Mouse (Mus musculus): ENCODE data around the gene Gm20388.
"Not testable (repeated sequence)": the region's sequence is repeated elsewhere in the genome, so short reads cannot be mapped to it uniquely, and the experiment has no call there.

Gm20388 gene

DNA sequence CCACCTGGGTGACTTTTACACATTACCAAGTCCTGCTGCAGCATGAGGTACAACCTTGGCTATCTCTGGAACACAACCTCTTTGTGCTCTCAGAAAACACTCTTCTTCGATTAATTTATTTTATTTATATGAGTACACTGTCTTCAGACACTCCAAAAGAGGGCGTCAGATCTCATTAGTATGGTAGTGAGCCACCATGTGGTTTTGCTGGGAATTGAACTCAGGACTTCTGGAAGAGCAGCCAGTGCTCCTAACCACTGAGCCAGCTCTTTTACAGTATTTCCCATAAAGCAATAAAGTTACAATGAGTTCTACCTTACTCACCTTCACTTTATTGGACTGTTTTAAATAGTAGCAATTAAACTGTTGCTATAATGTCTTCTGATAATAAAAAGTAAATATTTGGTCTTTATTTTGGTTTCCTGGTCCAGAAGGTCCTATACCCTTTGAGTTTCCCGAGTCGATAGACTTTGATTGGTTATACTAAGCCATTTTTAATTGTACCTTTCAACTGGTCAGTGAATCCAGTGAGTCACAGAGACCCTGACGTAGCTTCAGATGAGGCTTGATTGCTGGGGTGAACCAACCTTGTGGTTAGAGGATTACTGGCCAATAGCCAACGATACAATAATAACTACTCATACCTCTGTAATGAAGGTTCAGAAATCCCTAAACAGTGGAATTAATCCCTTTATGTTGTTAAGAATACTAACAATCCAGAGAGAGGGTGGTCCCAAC is 3716.9 kb downstream of the Gm20388 start:
- DNase-seq: peak; percentile 5

DNA sequence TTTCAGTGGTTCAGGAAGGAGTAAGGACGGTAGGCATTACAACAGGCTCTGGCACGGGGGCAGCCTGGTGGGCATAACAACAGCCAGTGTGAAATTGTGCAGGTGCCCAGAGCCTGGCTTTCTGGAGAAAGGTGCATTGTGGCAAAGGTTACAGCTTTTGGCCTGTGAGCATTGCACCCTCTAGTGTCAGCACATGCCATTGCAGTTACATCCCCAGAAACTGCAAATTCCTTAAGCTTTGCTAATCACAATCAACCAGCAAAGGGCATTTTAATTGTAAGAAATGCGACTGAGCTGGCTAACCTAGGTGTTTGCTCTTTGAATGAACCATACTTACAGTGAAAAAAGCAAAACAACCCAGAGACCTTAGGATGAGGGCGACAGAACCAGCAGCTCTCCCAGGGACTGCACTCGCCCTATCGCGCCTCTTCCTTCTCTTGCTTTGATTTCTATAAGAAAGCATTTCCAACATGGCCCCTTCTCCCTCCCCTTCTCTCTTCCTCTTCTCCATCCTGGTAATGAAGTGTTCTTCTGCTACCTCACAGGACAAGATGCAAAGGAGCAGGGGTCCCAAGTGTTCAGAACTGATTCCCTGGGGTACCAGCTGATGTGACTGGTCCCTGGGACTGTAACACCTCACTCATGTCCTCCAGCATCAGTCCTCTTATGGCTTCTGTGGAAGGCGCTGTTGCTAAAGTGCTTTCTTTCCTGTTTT is 3717.8 kb downstream of the Gm20388 start:
- DNase-seq: peak; percentile 74

DNA sequence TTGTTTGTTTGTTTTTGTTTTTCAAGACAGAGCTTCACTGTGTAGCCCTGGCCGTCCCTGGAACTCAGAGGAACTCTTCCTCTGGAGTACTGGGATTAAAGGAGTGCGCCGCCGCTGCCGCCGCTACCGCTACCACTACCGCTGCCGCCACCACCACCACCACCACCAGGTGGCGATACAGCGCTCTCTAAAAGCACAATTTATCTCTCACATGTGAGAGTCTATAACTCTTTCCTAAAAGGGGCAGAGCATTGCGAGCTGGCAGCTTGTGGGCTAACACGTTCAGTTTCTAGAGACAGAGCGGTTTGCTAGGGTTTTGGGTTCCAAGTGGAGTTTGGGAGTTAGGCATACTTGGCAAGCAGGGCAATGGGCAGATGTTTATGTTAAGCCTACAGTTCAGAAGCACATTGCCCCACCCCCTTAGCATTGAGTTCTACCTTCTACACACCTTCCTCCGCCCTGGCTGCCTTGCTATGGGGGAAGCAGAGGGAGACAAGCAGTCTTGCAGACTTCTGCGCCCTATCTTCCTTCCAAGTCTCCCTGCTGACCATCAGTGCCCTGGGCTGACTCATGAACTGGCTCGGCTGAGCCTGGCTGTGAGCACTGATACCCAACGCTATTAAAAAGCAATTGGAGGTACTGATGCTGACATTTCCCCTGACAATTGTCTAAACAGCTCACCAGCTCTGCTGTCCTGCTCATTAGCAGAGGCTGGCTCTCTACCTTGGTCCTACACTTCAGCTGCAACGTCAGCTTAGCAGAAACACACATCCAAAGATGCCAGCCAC is 3718.5 kb downstream of the Gm20388 start:
- DNase-seq: peak; percentile 70

DNA sequence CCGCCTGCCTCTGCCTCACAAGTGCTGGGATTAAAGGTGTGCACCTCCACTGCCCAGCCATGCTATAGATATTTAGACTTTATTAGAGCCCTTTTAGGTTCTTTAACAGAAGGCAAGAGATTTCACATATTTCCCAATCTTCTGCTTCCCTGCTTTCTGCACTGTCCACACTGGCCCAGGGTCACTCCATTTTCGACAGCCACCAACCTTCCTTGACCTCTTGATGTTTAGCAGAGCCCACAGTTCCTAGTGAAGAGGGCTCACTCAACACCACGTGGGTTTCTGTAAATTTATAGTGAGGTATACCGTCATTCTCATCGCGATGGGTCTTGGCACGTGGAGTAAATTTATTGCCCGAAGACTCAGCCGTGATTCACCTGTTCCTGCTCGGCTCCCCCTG is 3719.4 kb downstream of the Gm20388 start:
- no peak for DNase-seq

DNA sequence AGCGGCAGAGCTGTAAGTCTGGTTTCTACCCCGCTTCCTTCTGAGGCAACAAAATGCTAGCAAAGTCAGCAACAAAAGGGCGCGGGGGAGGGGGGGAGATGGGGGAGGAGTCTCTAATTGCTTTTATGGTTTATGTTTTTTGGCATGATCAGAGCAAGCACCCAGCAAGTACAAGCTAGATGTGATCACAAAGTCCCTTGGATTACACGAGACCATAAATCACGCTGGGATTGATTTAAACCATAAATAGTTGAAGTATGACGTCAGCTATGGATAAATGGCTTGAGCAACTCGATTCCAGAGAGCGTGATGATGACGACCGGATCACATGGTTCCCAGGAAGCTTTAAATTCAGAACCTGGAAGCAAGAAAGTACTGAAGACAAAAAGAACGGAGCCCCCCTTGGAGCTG is 3720.2 kb downstream of the Gm20388 start:
- no peak for DNase-seq

DNA sequence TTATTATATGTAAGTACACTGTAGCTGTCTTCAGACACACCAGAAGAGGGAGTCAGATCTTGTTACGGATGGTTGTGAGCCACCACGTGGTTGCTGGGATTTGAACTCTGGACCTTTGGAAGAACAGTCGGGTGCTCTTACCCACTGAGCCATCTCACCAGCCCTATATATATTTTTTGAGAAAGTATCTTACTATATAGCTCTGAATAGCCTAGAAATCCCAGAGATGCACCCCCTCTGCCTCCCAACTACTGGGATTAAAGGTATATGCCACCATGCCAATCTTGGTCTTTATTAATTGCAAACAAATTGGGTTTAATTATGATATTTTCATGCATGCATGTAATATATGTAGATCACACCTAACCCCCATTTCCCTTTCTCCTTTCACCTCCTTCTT is 3721.1 kb downstream of the Gm20388 start:
- not testable (repeated sequence) for DNase-seq

DNA sequence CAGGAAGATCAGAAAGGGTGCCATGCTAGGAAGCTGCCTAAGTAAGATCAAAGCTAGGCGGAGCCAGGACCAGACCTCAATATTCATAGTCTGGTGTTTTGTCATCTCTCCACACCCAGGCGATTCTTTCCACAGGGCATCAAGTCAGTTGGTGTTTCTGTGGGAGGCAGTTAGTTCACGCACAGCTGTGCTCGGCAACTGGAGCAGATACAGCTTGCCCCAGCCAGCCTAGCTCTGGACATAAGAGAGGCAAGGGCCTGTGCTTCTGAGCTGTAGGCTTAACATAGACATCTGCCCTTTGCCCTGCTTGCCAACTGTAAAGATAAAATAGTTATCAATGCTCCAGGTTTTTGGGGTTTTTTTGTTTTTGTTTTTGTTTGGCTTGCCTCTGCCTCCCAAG is 3721.6 kb downstream of the Gm20388 start:
- no peak for DNase-seq

DNA sequence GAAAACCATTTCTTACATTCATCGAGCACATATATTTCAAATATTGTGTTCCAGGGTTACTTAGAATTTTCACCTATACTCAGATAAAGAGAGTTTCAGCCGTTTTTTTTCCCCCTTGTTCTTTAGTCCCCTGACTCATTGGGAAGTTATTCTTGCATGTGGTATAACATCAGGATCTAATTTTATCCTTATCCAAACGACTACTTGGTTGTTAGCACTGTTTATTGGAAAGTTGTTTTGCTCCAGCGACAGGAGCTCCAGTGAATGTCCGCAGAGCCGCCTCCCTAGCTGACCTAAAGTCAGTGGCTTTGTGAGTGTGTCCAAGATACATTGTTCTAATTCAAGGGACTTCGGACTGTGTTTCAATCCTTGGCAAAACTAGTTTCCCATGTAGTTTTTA is 3723.2 kb downstream of the Gm20388 start:
- no peak for DNase-seq

DNA sequence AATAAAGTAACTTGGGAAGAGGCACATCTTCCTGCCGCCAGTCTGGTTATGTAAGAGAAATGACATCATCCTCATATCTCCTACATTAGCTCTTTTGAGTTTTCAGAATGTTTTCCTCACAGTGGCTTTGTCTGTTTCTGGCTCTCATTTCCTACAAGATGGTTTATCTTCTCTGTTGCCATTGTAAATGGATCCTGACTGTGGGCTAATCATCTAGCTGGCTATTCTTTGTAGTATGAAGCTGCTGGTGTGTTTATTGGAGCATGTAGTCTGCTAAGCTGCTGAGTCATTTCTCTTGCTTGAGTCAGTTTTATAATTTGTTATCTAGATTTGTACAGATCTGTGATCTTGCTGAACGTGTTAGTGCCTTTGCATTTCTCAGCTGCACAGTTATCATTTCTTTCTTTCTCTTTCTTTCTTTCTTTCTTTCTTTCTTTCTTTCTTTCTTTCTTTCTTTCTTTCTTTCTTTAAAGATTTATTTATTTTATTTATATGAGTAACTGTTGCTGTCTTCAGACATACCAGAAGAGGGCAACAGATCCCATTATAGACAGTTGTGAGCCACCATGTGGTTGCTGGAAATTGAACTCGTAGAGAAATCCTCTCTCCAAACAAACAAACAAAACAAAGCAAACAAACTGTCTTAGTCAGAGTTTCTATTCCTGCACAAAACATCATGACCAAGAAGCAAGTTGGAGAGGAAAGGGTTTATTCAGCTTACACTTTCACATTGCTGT is 3723.9 kb downstream of the Gm20388 start:
- DNase-seq: no peak

DNA sequence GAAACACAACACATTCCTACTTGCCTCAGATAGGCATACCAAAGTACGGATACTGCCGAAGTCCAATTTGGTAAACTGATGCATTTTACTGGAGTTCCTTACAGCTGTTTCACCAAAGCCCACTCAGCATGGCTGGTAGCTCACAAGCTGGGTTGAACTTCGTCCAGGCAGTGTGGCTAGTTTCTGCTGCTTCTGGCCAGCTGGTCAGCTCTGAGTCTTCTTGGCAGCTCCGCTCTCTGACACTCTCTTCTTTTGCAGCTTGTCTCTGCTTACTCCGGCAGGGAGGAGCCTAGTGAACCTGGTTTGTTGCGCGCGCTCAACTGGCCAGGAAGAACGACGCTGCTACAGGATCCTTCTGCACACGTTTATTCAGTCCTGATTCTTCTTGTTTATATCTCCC is 3725.0 kb downstream of the Gm20388 start:
- no peak for DNase-seq

DNA sequence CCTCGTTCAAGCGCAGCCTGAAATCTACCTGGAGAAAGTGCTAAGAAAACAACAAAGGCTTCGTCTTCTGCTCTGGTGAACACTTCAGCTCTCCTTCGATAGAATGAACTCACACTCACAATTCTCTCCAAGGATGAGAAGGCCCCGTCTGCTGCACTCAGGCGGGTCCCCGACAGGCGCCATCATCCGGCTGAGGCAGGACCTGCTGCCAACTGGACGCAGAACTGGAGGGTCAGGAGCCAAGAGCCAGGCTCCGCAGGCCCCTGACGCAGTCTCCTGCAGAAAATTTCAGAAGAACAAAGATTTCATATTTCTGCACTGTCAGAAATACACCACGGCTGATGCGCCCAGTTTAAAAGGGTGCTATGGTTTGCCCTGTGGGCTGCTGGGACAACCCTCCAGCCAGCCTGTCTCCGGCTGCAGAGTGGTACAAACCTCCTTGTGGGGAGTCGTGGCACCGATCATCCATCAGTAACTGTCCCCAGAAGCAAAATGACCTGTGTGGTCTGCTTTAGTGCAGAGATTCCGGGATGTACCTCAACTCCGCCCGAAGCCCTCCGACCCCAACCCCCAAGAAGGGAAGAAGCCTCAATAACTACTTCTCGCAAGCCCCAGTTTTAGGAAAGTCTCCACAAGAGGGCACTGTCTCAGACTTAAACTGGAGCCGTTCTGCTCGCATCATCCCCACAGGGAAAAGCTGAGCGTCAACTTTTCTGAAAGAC is 3732.8 kb downstream of the Gm20388 start:
- DNase-seq: peak; percentile 62

DNA sequence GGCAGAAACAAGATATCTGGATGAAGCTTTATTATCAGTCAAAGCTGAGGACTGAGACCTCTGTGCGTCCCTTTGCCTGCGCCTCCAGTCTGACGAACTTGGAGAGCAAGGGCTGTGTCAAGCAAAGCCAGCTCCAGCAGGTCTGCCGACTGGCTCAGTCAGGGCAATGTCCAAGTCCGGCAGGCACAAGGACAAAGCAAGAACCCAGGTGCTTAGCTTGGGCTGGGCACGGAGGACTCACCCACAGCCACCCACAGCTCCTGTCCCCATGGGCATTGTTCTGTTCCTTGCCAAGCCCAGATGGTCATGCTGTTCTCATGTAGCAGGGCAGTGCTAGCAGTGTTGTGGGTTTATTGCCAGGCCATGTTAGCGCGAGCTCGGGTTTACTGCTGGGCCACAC is 3734.6 kb downstream of the Gm20388 start:
- no peak for DNase-seq

DNA sequence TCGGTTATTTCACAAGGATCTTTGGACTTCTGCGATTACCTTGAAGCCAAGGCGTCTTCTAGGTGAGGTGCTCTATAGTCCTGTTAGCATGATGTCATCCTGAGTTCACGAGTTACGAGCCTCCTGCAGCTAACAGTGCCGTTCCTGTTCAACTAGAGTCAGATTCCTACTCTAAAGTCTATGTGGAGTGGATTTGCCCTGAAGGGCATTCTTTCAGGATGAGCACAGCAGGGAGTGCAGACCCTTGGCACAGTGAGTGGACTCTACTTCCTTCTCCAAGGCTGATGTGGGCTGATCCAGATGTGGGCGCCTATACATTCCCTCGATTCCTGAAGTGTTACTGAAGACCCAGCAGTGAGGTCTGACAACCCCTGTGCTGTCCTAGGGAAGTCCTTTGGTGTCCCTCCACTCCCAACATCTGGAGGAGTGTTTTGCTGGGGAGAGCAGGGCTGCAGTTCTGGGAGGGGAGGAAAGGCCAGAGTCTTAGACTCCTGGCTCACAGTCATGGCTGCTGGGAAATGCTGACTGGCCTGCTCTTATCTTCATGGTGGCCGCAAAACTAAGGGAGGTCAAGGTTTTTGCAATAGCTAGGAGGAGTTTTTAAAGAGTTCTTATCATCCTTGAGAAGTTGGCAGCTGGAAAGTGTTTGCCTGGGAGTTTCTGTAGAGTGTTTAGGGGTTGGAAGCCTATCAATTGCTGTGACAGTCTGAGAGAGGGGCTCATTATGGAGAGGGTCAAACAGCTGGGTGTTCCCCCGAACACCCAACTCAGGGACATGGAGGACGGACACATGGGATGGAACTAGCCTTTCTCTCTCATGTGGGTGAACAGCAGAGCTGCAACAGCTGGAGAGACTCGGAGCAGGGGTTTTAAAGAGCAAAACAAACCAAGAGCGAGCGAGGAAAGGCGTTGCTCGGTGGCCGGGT is 3737.9 kb downstream of the Gm20388 start:
- no peak for DNase-seq

DNA sequence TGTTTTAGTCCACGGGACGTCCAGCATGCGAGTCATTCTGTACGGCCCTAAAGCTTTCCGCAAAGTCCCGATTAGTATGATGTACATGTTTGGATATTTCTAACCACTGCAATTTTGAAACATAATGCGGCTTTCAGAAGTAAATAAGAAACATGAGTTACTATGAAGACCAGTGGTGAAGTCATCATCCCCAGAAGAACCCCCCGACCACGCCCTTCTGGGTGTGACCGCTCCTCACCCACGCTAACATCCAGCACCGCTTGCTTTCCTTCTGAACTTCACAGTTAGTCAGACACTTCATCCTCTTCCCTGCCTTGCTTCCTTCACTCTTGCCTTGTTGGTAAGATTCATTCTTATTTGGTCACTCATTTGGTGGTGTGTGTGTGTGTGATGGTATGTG is 3738.8 kb downstream of the Gm20388 start:
- DNase-seq: no peak

DNA sequence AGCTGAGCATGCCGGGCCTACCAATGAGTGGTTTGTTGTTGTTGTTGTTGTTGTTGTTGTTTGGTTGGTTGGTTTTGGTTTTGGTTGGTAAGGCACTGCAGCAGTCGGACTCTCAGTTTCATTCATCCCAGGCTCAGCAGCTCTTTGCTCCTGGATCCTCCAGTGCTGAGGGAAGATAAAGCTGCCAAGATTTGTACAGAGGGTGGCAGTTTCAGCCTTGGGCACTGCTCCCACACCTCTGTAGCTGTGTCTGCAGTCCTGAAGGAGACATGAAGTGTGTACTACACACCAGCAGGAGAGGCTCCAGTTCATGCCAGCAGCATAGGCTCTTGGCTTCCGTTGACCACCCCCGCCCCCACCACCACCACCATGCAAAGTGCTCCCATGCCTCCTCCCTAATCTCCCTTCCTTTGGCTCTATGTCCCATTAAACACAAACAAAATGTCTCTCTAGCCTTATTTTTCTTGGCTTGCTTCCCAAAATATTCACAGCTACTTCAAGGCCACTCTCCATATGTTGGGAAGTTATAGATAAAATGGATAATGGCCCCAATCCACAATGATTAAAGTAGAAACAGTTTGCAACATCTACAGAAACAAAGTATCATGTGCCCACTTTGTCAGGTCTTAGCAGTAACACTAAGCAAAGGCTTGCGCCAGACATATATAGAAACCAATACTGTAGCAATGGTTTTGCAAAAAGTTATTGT is 3740.9 kb downstream of the Gm20388 start:
- DNase-seq: no peak

DNA sequence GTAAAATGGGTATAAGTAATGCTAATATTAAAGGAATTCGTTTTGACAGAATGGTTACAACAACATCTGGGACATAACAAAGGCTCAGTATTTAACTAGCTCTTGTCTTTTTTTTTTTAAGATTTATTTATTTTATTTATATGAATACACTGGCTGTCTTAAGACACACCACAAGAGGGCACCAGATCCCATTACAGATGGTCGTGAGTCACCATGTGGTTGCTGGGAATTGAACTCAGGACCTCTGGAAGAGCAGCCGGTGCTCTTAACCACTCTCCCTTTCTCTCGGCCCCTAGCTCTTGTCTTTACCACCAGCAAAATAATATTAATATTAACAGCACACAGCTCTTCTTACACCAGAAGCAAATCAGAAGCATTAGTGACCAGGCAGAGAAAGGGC is 3742.0 kb downstream of the Gm20388 start:
- DNase-seq: peak; percentile 45

DNA sequence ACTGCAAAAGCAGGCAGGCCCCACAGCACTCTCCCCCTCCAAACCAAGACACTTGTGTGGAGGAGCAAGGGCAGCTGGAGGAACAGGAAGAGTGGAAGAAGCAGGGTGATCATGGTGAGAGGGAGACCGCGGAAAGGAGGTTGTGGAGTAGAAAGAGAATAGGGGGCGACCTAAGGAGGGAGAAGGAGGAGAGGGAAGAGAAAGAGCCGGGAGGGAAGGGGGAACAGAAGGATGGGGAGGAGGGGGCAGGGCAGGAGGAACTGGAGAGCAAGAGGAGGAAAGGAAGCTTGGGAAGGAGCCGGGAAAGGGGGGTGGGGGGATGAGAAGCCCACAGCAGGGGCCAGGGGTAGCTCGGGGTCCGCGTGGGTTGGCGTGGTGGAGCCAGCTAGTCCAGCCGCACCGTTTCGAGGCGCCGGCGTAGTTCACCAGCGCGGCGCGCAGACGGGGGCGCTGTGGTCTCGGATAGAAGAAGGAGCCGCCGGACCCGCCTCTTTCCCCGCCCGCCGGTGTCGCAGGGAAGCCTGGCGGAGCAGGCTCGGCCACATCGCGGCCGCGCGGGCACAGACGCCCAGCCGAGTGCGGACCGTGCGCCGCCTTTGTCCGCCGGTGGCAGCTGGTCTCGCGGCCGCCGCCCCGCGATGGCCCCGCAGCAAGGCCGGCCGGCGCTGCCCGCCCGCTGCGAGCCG is 3742.8 kb downstream of the Gm20388 start, which contains the start of gene Rhou:
TSS of gene Rhou (plus strand) at position 622 of the 686 bp plus-strand sequence.
- peak; percentile 91 for DNase-seq

DNA sequence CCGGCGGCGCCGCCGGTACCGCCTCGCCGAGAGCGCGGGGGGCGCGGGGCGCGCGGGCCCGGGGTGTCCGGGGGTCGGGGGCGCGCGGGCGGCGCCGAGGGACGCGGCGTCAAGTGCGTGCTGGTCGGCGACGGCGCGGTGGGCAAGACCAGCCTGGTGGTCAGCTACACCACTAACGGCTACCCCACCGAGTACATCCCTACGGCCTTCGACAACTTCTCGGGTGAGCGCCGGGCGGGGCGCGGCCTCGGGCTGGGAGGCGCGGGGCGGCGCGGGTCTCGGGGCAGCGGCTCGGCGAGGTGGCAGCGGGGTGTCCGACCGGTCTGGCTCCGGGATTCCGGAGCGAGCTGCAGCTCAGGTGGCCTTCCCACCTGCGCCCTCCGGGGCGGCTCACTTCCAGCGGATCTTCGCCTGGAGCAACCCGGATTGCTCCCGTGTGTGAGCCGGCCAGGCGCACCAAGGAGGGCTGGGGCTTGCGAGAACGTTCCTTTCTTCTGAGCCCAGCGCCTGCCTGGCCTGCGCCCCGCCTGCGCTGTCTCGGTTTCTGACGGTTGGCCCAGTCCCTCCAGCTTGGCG is 3743.4 kb downstream of the Gm20388 start:
- peak; percentile 52 for DNase-seq

DNA sequence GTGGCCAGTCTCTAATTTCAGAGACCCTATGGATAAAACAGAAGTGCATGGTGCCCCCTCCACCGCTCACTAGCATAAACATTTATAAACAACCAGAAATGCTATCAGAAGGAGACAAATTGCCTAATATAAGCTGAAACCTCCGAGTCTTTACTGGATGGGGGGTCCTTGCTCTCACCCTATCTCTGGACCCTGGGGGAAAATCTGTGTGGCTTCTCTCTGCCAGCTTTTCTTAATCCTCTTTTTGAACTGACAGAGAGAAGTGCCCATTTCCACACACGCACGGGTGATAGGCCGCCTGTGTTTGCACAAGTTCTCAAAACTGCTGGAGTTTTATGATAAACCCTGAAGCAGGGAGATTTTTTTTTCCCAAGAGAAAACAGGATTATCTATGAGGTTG is 3744.1 kb downstream of the Gm20388 start:
- DNase-seq: no peak
